ENCODE assay signal across 8 mouse cellular contexts in genomic region chr1:36937015-36937414, GRCm38 (mm10). TPM values are rescaled to one million over a fixed set of nuclear protein-coding genes. Genes with fewer than 3 reads are reported as not detected.
DNase-seq lines count a peak whose midpoint lies in the region; ATAC-seq and TF ChIP-seq lines count a peak whose summit lies in the region.

No protein-coding gene starts in this region.

- no peak for TF ChIP-seq POLR2A in thymus, adult 2 months (IDR thresholded peaks at IDR 0.05; ENCODE audit: control insufficient read depth, extremely low read depth, insufficient read depth, low read length, poor library complexity)

- peak overlapping the region; percentile 98; the same call in 1 of the 2 replicates for H3K27ac ChIP-seq in gastrocnemius, adult 2 months
- H3K27ac ChIP-seq in forebrain, postnatal 0 days (ENCODE audit: low read depth, low read length), result no peak overlapping the region
- H3K27ac ChIP-seq in liver, embryonic 16.5 days (ENCODE audit: low read length), result no peak overlapping the region
- no peak overlapping the region for H3K27ac ChIP-seq in thymus, adult 2 months (ENCODE audit: control insufficient read depth, insufficient read depth, low read length)

- DNase-seq in gastrocnemius, adult 2 months, result no peak
- no peak for DNase-seq in gastrocnemius, postnatal 25 days
- DNase-seq in forebrain, postnatal 0 days, result no peak
- no peak for DNase-seq in thymus, adult 2 months
- no peak for DNase-seq in layer of hippocampus, adult 9-11 months
- DNase-seq in kidney, adult 8-10 months, result no peak

- no peak for TF ChIP-seq CTCF in gastrocnemius, adult 2 months (IDR thresholded peaks at IDR 0.05)
- TF ChIP-seq CTCF in E14TG2a.4 (conservative IDR thresholded peaks at IDR 0.05; ENCODE audit: low read length), result no peak
- TF ChIP-seq CTCF in forebrain, postnatal 0 days (IDR thresholded peaks at IDR 0.05; ENCODE audit: low read depth), result no peak
- TF ChIP-seq CTCF in thymus, adult 2 months (IDR thresholded peaks at IDR 0.05; ENCODE audit: borderline replicate concordance, control insufficient read depth, extremely low read depth, insufficient read depth, low read length, poor library complexity), result no peak

- no peak for ATAC-seq in forebrain, postnatal 0 days
- no peak for ATAC-seq in liver, embryonic 16.5 days (ENCODE audit: low read depth)

- intact Hi-C loops in gastrocnemius, adult 2 months (cut with DNase I), result loop anchor here (2.0 to 10.0 kb wide), 7 partner anchors 16 to 298 kb away; no protein-coding TSS in a partner anchor

- H3K27me3 ChIP-seq in E14TG2a.4 (ENCODE audit: insufficient read depth, low read length), result no peaks in the 10 kb centered on the region
- H3K27me3 ChIP-seq in forebrain, postnatal 0 days (ENCODE audit: insufficient read depth, low read length), result no peaks in the 10 kb centered on the region
- H3K27me3 ChIP-seq in liver, embryonic 16.5 days (ENCODE audit: control insufficient read depth, insufficient read depth, low read depth, low read length), result no peaks in the 10 kb centered on the region
- no peaks in the 10 kb centered on the region for H3K27me3 ChIP-seq in thymus, adult 2 months (ENCODE audit: control insufficient read depth, insufficient read depth, low read length)

- peak overlapping the region; percentile 69 for H3K4me2 ChIP-seq in forebrain, postnatal 0 days (ENCODE audit: low read depth)
- peak overlapping the region; percentile 62 for H3K4me2 ChIP-seq in liver, embryonic 16.5 days (ENCODE audit: low read depth, low read length)

- WGBS in forebrain, postnatal 0 days, result 68% methylated on average over 2 of the region's 2 CpGs
- 53% methylated on average over 2 of the region's 2 CpGs for WGBS in liver, embryonic 16.5 days (ENCODE audit: insufficient replicate concordance)
- 73% methylated on average over 2 of the region's 2 CpGs for WGBS in thymus, adult 2 months

- H3K4me1 ChIP-seq in E14TG2a.4 (replicated peaks; ENCODE audit: low read depth, low read length), result peaks cover 81% of the 10 kb centered on the region
- peaks cover 13% of the 10 kb centered on the region for H3K4me1 ChIP-seq in forebrain, postnatal 0 days (ENCODE audit: insufficient read depth)
- H3K4me1 ChIP-seq in liver, embryonic 16.5 days (ENCODE audit: control insufficient read depth, low read depth, low read length), result peaks cover 55% of the 10 kb centered on the region
- H3K4me1 ChIP-seq in thymus, adult 2 months (replicated peaks; ENCODE audit: control insufficient read depth, insufficient read depth, low read length), result peaks cover 7% of the 10 kb centered on the region

- H3K9me3 ChIP-seq in E14TG2a.4 (ENCODE audit: low read length), result no peaks in the 10 kb centered on the region
- H3K9me3 ChIP-seq in forebrain, postnatal 0 days (ENCODE audit: low read length), result no peaks in the 10 kb centered on the region
- H3K9me3 ChIP-seq in liver, embryonic 16.5 days (replicated peaks; ENCODE audit: control insufficient read depth, low read length), result no peaks in the 10 kb centered on the region

- peaks cover 26% of the 10 kb centered on the region for H3K36me3 ChIP-seq in E14TG2a.4 (ENCODE audit: insufficient read depth, low read length)
- H3K36me3 ChIP-seq in forebrain, postnatal 0 days (ENCODE audit: insufficient read depth), result no peaks in the 10 kb centered on the region
- no peaks in the 10 kb centered on the region for H3K36me3 ChIP-seq in liver, embryonic 16.5 days (ENCODE audit: control insufficient read depth, insufficient read depth)
- no peaks in the 10 kb centered on the region for H3K36me3 ChIP-seq in thymus, adult 2 months (ENCODE audit: control insufficient read depth, insufficient read depth, low read length)

- peak overlapping the region; percentile 99 for H3K4me3 ChIP-seq in gastrocnemius, adult 2 months
- peak overlapping the region; percentile 96 for H3K4me3 ChIP-seq in E14TG2a.4 (replicated peaks; ENCODE audit: low read length)
- H3K4me3 ChIP-seq in forebrain, postnatal 0 days (ENCODE audit: low read depth, low read length), result peak overlapping the region; percentile 97; the same call in 1 of the 2 replicates
- H3K4me3 ChIP-seq in liver, embryonic 16.5 days (ENCODE audit: low read depth, low read length), result peak overlapping the region; percentile 97
- no peak overlapping the region for H3K4me3 ChIP-seq in thymus, adult 2 months (ENCODE audit: control insufficient read depth, insufficient read depth, low read length)

- 0 out of 2 replicates have a peak overlapping the region, but pooled peaks have one; percentile 96 for H3K9ac ChIP-seq in forebrain, postnatal 0 days
- H3K9ac ChIP-seq in liver, embryonic 16.5 days (ENCODE audit: low read depth, low read length), result peak overlapping the region; percentile 34

RNA-seq across cellular contexts. Expression of gene Tmem131, which starts 6.5 kb away (rescaled TPM):
- 10 to 100 TPM; 24.1 to 37.5 TPM for total RNA-seq in gastrocnemius, adult 2 months (2021)
- 10 to 100 TPM; 22.1 to 25.3 TPM for total RNA-seq in gastrocnemius, postnatal 25 days (2021)
- total RNA-seq in forebrain, postnatal 0 days (2014; rRNA removed), result 19.9 and 29.3 TPM in 2 replicates
- polyA plus RNA-seq in forebrain, postnatal 0 days (2015; fragmentation: Nextera tagmentation; extraction: Ambion mirVana), result 7.2 and 9.4 TPM in 2 replicates
- 7.7 and 8.8 TPM in 2 replicates for polyA plus RNA-seq in liver, embryonic 16.5 days (2015; fragmentation: Nextera tagmentation; extraction: Ambion mirVana)
- 51.1 and 62.0 TPM in 2 replicates for polyA plus RNA-seq in thymus, adult 2 months (2012; rRNA removed)
